9 mouse cellular contexts compared by ENCODE assay signal in the genomic region with DNA sequence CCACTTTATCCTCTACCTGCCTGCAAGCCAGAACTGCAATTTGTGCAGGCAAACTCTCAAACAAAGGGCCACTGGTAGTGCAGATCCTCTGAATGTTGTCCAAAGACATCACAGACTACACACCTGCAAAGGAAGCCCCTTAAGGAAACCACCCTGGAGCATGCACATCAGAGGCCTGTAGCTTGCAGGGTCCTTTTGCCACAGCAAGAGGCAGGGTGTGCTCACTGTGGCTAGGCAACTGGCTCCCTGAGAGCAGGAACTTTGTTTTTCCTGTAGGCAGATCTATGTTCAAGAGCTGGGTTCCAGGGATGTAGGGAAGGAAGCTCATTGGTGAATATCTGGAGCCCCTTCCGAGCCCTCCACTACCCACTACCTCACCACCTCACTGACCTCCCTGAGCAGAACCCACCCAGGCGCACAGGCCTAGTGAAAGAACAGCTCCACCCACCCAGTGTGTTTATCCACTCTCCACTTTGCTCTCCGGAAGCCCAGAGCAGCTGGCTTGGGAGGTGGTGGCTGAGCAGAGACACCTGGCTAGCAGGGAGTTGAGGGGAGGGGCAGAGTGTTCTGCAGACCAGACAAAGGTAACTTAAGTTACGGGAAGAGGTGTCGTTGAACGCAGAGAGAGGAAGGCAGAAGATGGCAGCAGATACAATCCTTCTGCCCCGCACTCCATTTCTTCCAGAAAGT. TPM values are rescaled to one million over a fixed set of nuclear protein-coding genes. Genes with fewer than 3 reads are reported as not detected.
DNase-seq lines count a peak whose midpoint lies in the region; ATAC-seq and TF ChIP-seq lines count a peak whose summit lies in the region.
"Had no signal": no experiment of that assay in that cellular context is flagged by ENCODE, and none has a peak within 500 bp of the region (broad histone marks: within the 10 kb centered on the region; RNA-seq: fewer than 3 reads in every experiment).

No protein-coding gene starts in this region.

- peaks cover 62% of the 10 kb centered on the region for H3K4me1 ChIP-seq in heart, embryonic 16.5 days (ENCODE audit: control insufficient read depth, insufficient read depth, low read length)
- peaks cover 76% of the 10 kb centered on the region for H3K4me1 ChIP-seq in forebrain, embryonic 13.5 days
- H3K4me1 ChIP-seq in lung, adult 2 months (ENCODE audit: control insufficient read depth, insufficient read depth, low read length) = peaks cover 8% of the 10 kb centered on the region
- H3K4me1 ChIP-seq in stomach, embryonic 16.5 days (ENCODE audit: control insufficient read depth, insufficient read depth, low read length) = peaks cover 59% of the 10 kb centered on the region

- no peaks in the 10 kb centered on the region for H3K27me3 ChIP-seq in heart, embryonic 16.5 days (ENCODE audit: control insufficient read depth, insufficient read depth, low read length)
- H3K27me3 ChIP-seq in forebrain, embryonic 13.5 days = peaks cover 17% of the 10 kb centered on the region
- peaks cover 6% of the 10 kb centered on the region; the same call in 1 of the 2 replicates for H3K27me3 ChIP-seq in stomach, embryonic 16.5 days (ENCODE audit: control insufficient read depth, insufficient read depth, low read length)

- peak overlapping the region; percentile 84; the same call in 1 of the 2 replicates for H3K4me3 ChIP-seq in heart, embryonic 16.5 days (ENCODE audit: low read length)
- H3K4me3 ChIP-seq in forebrain, embryonic 13.5 days = peak overlapping the region; percentile 54; the same call in 1 of the 2 replicates
- H3K4me3 ChIP-seq in lung, adult 2 months (replicated peaks; ENCODE audit: extremely low read depth, low read depth, low read length) = no peak overlapping the region
- H3K4me3 ChIP-seq in stomach, embryonic 16.5 days (replicated peaks; ENCODE audit: low read length) = no peak overlapping the region

- no peak overlapping the region for H3K9ac ChIP-seq in heart, embryonic 16.5 days (ENCODE audit: low read length)
- no peak overlapping the region for H3K9ac ChIP-seq in forebrain, embryonic 13.5 days
- no peak overlapping the region for H3K9ac ChIP-seq in stomach, embryonic 16.5 days (ENCODE audit: low read length)

- H3K27ac ChIP-seq in heart, embryonic 16.5 days (ENCODE audit: low read length) = peak overlapping the region; percentile 98
- H3K27ac ChIP-seq in forebrain, embryonic 13.5 days = no peak overlapping the region
- 0 out of 2 replicates have a peak overlapping the region, but pooled peaks have one; percentile 15 for H3K27ac ChIP-seq in stomach, embryonic 16.5 days (ENCODE audit: low read length)

- no peaks in the 10 kb centered on the region for H3K9me3 ChIP-seq in heart, embryonic 16.5 days (replicated peaks; ENCODE audit: control insufficient read depth, low read length)
- no peaks in the 10 kb centered on the region for H3K9me3 ChIP-seq in forebrain, embryonic 13.5 days (replicated peaks)
- no peaks in the 10 kb centered on the region for H3K9me3 ChIP-seq in stomach, embryonic 16.5 days (replicated peaks; ENCODE audit: control insufficient read depth, low read length)

- H3K4me2 ChIP-seq in heart, embryonic 16.5 days (ENCODE audit: low read depth, low read length) = peak overlapping the region; percentile 87
- peak overlapping the region; percentile 99 for H3K4me2 ChIP-seq in forebrain, embryonic 13.5 days
- peak overlapping the region; percentile 97; the same call in 1 of the 2 replicates for H3K4me2 ChIP-seq in stomach, embryonic 16.5 days (ENCODE audit: low read depth, low read length)

- no peak for ATAC-seq in heart, embryonic 16.5 days (replicated peaks; ENCODE audit: extremely low read depth, insufficient read depth, low FRiP score)
- ATAC-seq in forebrain, embryonic 13.5 days = no peak
- no peak for ATAC-seq in stomach, embryonic 16.5 days (ENCODE audit: insufficient read depth, low FRiP score)

- TF ChIP-seq CTCF in lung, adult 2 months (IDR thresholded peaks at IDR 0.05; ENCODE audit: insufficient read depth, low read length) = no peak

- WGBS in heart, embryonic 16.5 days = 51% methylated on average over 7 of the region's 7 CpGs
- WGBS in forebrain, embryonic 13.5 days = 64% methylated on average over 7 of the region's 7 CpGs
- 55% methylated on average over 7 of the region's 7 CpGs for WGBS in lung, adult 2 months
- 31% methylated on average over 7 of the region's 7 CpGs for WGBS in stomach, embryonic 16.5 days

- DNase-seq in heart, adult 11 months = no peak
- peak; percentile 33 for DNase-seq in lung, adult 2 months
- DNase-seq in left cerebral cortex, adult 18-20 months (ENCODE audit: low spot score in 2 of 2) = no peak
- no peak for DNase-seq in right cerebral cortex, postnatal 25 days
- no peak for DNase-seq in urinary bladder, postnatal 4 days (ENCODE audit: low spot score in 2 of 2)

- TF ChIP-seq POLR2A in lung, adult 2 months (IDR thresholded peaks at IDR 0.05; ENCODE audit: borderline replicate concordance, extremely low read depth, low read depth, low read length) = no peak

- H3K36me3 ChIP-seq in heart, embryonic 16.5 days (ENCODE audit: control insufficient read depth, insufficient read depth) = no peaks in the 10 kb centered on the region; the same call in 1 of the 2 replicates
- no peaks in the 10 kb centered on the region for H3K36me3 ChIP-seq in forebrain, embryonic 13.5 days (ENCODE audit: poor library complexity, severe bottlenecking)
- H3K36me3 ChIP-seq in stomach, embryonic 16.5 days (ENCODE audit: control insufficient read depth, insufficient read depth, low read length) = no peaks in the 10 kb centered on the region

RNA-seq across cellular contexts. Expression of gene Kcnh2, which starts 4.1 kb away (rescaled TPM):
- polyA plus RNA-seq in heart, embryonic 16.5 days (2015; fragmentation: Nextera tagmentation; extraction: Ambion mirVana) = 18.0 and 25.2 TPM in 2 replicates
- 4.3 and 6.9 TPM in 2 replicates for polyA plus RNA-seq in forebrain, embryonic 13.5 days (2015; fragmentation: Nextera tagmentation; extraction: Ambion mirVana)
- polyA plus RNA-seq in lung, adult 2 months (2012; rRNA removed) = 29.5 and 37.1 TPM in 2 replicates
- 5.6 and 6.5 TPM in 2 replicates for polyA plus RNA-seq in stomach, embryonic 16.5 days (2015; fragmentation: Nextera tagmentation; extraction: Ambion mirVana)
- 10 to 100 TPM; 29.6 to 36.2 TPM for total RNA-seq in left cerebral cortex, adult 18-20 months (2021)
- polyA plus RNA-seq: erythroblast, embryonic 14.5 days had no signal

RNA-seq across cellular contexts. Expression of gene Nos3, which starts 17.3 kb away (rescaled TPM):
- 27.3 and 31.9 TPM in 2 replicates for polyA plus RNA-seq in heart, embryonic 16.5 days (2015; fragmentation: Nextera tagmentation; extraction: Ambion mirVana)
- polyA plus RNA-seq in forebrain, embryonic 13.5 days (2015; fragmentation: Nextera tagmentation; extraction: Ambion mirVana) = 5.6 and 5.9 TPM in 2 replicates
- polyA plus RNA-seq in lung, adult 2 months (2012; rRNA removed) = 21.0 and 28.2 TPM in 2 replicates
- 6.5 and 7.3 TPM in 2 replicates for polyA plus RNA-seq in stomach, embryonic 16.5 days (2015; fragmentation: Nextera tagmentation; extraction: Ambion mirVana)
- 10 to 100 TPM in 1 of 2 experiments, 1 to 10 TPM in 1; 8.0 to 10.7 TPM for total RNA-seq in left cerebral cortex, adult 18-20 months (2021)

RNA-seq across cellular contexts. Expression of gene Atg9b, which starts 44.6 kb away (rescaled TPM):
- 2.3 and 2.6 TPM in 2 replicates for polyA plus RNA-seq in heart, embryonic 16.5 days (2015; fragmentation: Nextera tagmentation; extraction: Ambion mirVana)
- polyA plus RNA-seq in forebrain, embryonic 13.5 days (2015; fragmentation: Nextera tagmentation; extraction: Ambion mirVana) = 0.52 and 0.57 TPM in 2 replicates
- 2.0 and 9.7 TPM in 2 replicates for polyA plus RNA-seq in lung, adult 2 months (2012; rRNA removed)
- polyA plus RNA-seq in stomach, embryonic 16.5 days (2015; fragmentation: Nextera tagmentation; extraction: Ambion mirVana) = 4.2 and 5.9 TPM in 2 replicates
- 1 to 10 TPM; 4.2 to 6.4 TPM for total RNA-seq in left cerebral cortex, adult 18-20 months (2021)

RNA-seq across cellular contexts. Expression of gene Abcb8, which starts 46.1 kb away (rescaled TPM):
- polyA plus RNA-seq in heart, embryonic 16.5 days (2015; fragmentation: Nextera tagmentation; extraction: Ambion mirVana) = 71.1 and 77.3 TPM in 2 replicates
- polyA plus RNA-seq in forebrain, embryonic 13.5 days (2015; fragmentation: Nextera tagmentation; extraction: Ambion mirVana) = 39.0 and 48.1 TPM in 2 replicates
- polyA plus RNA-seq in lung, adult 2 months (2012; rRNA removed) = 36.0 and 38.5 TPM in 2 replicates
- polyA plus RNA-seq in stomach, embryonic 16.5 days (2015; fragmentation: Nextera tagmentation; extraction: Ambion mirVana) = 48.4 and 61.7 TPM in 2 replicates
- total RNA-seq in left cerebral cortex, adult 18-20 months (2021) = 10 to 100 TPM; 43.3 to 56.1 TPM

Comparison
In these comparisons a context has a peak if more than half of its experiments do, and no peak if none do; other contexts are left out.
1. H3K4me3 ChIP-seq: peak in heart, embryonic 16.5 days (single experiment) and forebrain, embryonic 13.5 days (single experiment); none in lung, adult 2 months (single experiment) and stomach, embryonic 16.5 days (single experiment).
2. Peak in every context shown above with its lines, with median percentiles within 50 percentile points of each other: H3K4me2 ChIP-seq.